Mouse (Mus musculus) myocyte (in vitro differentiated cells): ENCODE data around the gene Speg. TPM values are rescaled to one million over a fixed set of nuclear protein-coding genes. Genes with fewer than 3 reads are reported as not detected.

ENCODE experiments used
- H3K27me3 ChIP-seq: one replicate; pipeline ENCODE4 v1.6.1; 2011; ENCODE audit not compliant: control insufficient read depth, insufficient read depth, insufficient read length
- H3K36me3 ChIP-seq: one replicate; pipeline ENCODE4 v1.6.1; 2011; ENCODE audit not compliant: control insufficient read depth, insufficient read depth
- H3K4me2 ChIP-seq: one replicate; pipeline ENCODE4 v1.6.1; 2011; ENCODE audit warnings: low read depth, control low read depth
- H3K4me3 ChIP-seq: one replicate; pipeline ENCODE4 v1.5.1; 2011; ENCODE audit warnings: mild to moderate bottlenecking, control low read depth, moderate library complexity
- H3K79me2 ChIP-seq: one replicate; pipeline ENCODE4 v1.6.1; 2011; ENCODE audit not compliant: control insufficient read depth, insufficient read depth
- H3ac ChIP-seq: one replicate; pipeline ENCODE4 v1.6.1; 2011; ENCODE audit not compliant: control insufficient read depth, insufficient read length
- CEBPB ChIP-seq: IDR thresholded peaks from 2 replicates; pipeline ENCODE4 v1.6.1; 2011; ENCODE audit warnings: mild to moderate bottlenecking, moderate library complexity; ENCODE audit not compliant: poor library complexity, insufficient read depth, severe bottlenecking
- E2F4 ChIP-seq: IDR thresholded peaks from one replicate; pipeline ENCODE4 v1.6.1; 2011; ENCODE audit warnings: mild to moderate bottlenecking, control low read depth, moderate library complexity; ENCODE audit not compliant: insufficient read depth
- MAX ChIP-seq: IDR thresholded peaks from one replicate; pipeline ENCODE4 v1.6.1; 2011; ENCODE audit warnings: low read depth, mild to moderate bottlenecking, control low read depth
- MYOD1 ChIP-seq, 3 experiments: IDR thresholded peaks; one replicate each; pipeline ENCODE4 v1.6.1; 2011; ENCODE audit warnings: control low read depth in 2 of 3, low read depth in 2 of 3, mild to moderate bottlenecking in 2 of 3, moderate library complexity in 1 of 3; ENCODE audit not compliant: insufficient read length in 2 of 3, control insufficient read depth in 1 of 3
- MYOG ChIP-seq, 3 experiments: IDR thresholded peaks; one replicate each; pipeline ENCODE4 v1.6.1; 2011; ENCODE audit warnings: control low read depth in 2 of 3, low read depth in 2 of 3, mild to moderate bottlenecking in 2 of 3; ENCODE audit not compliant: insufficient read length in 2 of 3, control insufficient read depth in 1 of 3, insufficient read depth in 1 of 3
- POLR2A ChIP-seq: IDR thresholded peaks from one replicate; pipeline ENCODE4 v1.6.1; 2011; ENCODE audit warnings: low read depth, mild to moderate bottlenecking, control low read depth, moderate library complexity; ENCODE audit not compliant: insufficient read length
- POLR2AphosphoS2 ChIP-seq: IDR thresholded peaks from one replicate; pipeline ENCODE4 v1.6.1; 2011; ENCODE audit warnings: low read depth, control low read depth; ENCODE audit not compliant: insufficient read length
- REST ChIP-seq: IDR thresholded peaks from one replicate; pipeline ENCODE4 v1.6.1; 2011; ENCODE audit warnings: mild to moderate bottlenecking, control low read depth, moderate library complexity; ENCODE audit not compliant: insufficient read depth, insufficient read length
- SRF ChIP-seq: IDR thresholded peaks from one replicate; pipeline ENCODE4 v1.6.1; 2011; ENCODE audit warnings: low read depth; ENCODE audit not compliant: control insufficient read depth, insufficient read length
- TCF12 ChIP-seq: IDR thresholded peaks from one replicate; pipeline ENCODE4 v1.6.1; 2011; ENCODE audit warnings: mild to moderate bottlenecking, control low read depth; ENCODE audit not compliant: poor library complexity, insufficient read depth, severe bottlenecking
- TCF3 ChIP-seq: IDR thresholded peaks from one replicate; pipeline ENCODE4 v1.6.1; 2011; ENCODE audit warnings: low read depth, control low read depth; ENCODE audit not compliant: insufficient read length
- USF1 ChIP-seq: IDR thresholded peaks from one replicate; pipeline ENCODE4 v1.6.1; 2011; ENCODE audit warnings: low read depth, mild to moderate bottlenecking, control low read depth, moderate library complexity
- polyA plus RNA-seq: library from polyadenylated mRNA; unstranded; fragments of >200 nt; fragmentation: generic; extraction: Trizol; gene quantifications from one replicate; pipeline ENCODE4 v1.2.1, GENCODE M21; 2012; ENCODE audit warnings: missing spikeins

Gene Speg
- polyA plus RNA-seq, 1 experiment = 42.3 TPM

DNA sequence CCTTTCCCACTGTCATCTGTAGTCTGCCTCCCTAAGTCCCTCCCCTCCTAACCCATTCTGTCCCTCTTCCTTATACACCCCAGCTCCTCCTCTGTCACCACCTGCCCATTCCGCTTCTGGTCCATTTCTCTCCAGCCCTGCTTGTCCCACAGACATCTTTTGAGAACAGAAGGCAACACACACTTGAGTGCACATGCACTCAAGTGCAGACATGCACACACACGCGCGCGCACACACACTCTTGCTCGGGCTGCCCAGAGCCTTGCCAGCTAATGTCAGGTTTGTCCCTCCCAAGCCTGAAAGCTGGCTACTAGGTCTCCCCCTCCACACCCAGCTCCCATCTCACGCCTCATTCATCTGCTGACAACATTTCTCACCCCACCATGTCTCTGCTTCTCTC lies 65.6 kb downstream of the Speg start:
- Histone ChIP-seq H3K4me2 (no peak overlapping the region), H3ac (no peak overlapping the region), H3K27me3 (no peaks in the 10 kb centered on the region), H3K36me3 (peaks cover 3% of the 10 kb centered on the region), H3K4me3 (no peak overlapping the region), H3K79me2 (no peaks in the 10 kb centered on the region)
- TF ChIP-seq POLR2AphosphoS2 (no peak), MYOG (IDR thresholded peaks at IDR 0.05; ENCODE audit: control insufficient read depth in 1 of 3, insufficient read depth in 1 of 3, insufficient read length in 2 of 3, low read depth in 2 of 3) (no peak), CEBPB (no peak), SRF (no peak), E2F4 (no peak), POLR2A (no peak), TCF12 (no peak), MYOD1 (IDR thresholded peaks at IDR 0.05; ENCODE audit: control insufficient read depth in 1 of 3, insufficient read length in 2 of 3, low read depth in 2 of 3) (no peak), TCF3 (no peak), REST (no peak), USF1 (no peak), MAX (no peak)

DNA sequence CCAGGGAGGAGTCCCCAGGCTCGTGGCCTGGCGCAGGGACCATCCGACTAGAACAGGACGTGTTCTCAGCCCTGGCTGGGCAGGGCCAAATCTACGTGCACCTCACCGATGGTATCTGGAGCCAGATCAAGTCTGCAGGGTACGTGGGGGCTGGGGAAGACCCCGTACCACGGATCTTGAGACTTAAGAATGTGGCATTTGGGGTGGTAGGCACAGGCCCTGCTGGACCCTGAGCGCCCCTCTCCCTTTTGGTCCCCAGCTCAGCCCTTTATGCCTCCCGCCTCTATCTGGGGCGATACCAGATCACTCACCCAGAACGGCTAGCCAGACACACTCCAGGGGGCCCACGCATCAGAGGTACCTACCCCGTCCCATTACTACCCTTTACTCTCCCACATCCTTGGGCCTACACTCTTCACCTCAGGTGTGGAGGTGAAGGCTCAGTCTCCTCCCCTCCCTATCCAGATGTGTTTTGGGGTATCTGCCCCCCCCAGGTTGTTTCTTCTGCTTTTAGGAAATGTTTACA lies 66.4 kb downstream of the Speg start:
- no peaks in the 10 kb centered on the region for H3K27me3 ChIP-seq
- no peak for TF ChIP-seq POLR2AphosphoS2
- no peak for TF ChIP-seq E2F4
- TF ChIP-seq USF1 = no peak
- TF ChIP-seq CEBPB = no peak
- no peak for TF ChIP-seq TCF12
- no peak for TF ChIP-seq MAX
- TF ChIP-seq SRF = no peak
- TF ChIP-seq TCF3 = no peak
- TF ChIP-seq POLR2A = no peak
- no peak for TF ChIP-seq MYOD1 (IDR thresholded peaks at IDR 0.05; ENCODE audit: control insufficient read depth in 1 of 3, insufficient read length in 2 of 3, low read depth in 2 of 3)
- H3K36me3 ChIP-seq = peaks cover 3% of the 10 kb centered on the region
- no peak overlapping the region for H3ac ChIP-seq
- no peak overlapping the region for H3K4me3 ChIP-seq
- no peaks in the 10 kb centered on the region for H3K79me2 ChIP-seq
- H3K4me2 ChIP-seq = no peak overlapping the region

DNA sequence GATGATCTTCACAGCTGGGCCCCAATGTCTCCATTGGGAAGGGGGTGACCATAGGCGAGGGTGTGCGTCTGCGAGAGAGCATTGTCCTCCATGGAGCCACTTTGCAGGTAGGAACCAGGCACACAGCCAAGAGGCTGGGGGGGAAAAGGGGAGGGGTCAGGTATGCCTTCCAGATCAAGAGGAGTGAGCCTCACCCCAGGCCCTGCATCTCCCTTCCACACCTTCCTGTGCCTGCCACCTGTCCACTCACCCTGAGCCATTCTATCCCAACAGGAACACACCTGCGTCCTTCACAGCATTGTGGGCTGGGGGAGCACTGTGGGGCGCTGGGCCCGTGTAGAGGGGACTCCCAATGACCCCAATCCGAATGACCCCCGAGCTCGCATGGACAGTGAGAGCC lies 67.1 kb downstream of the Speg start:
- TF ChIP-seq MAX = no peak
- no peak for TF ChIP-seq USF1
- no peak for TF ChIP-seq MYOD1 (IDR thresholded peaks at IDR 0.05; ENCODE audit: control insufficient read depth in 1 of 3, insufficient read length in 2 of 3, low read depth in 2 of 3)
- no peak for TF ChIP-seq POLR2A
- TF ChIP-seq SRF = no peak
- no peak for TF ChIP-seq MYOG (IDR thresholded peaks at IDR 0.05; ENCODE audit: control insufficient read depth in 1 of 3, insufficient read depth in 1 of 3, insufficient read length in 2 of 3, low read depth in 2 of 3)
- no peak for TF ChIP-seq E2F4
- no peak for TF ChIP-seq REST
- no peak for TF ChIP-seq POLR2AphosphoS2
- no peak for TF ChIP-seq TCF12
- no peak for TF ChIP-seq TCF3
- TF ChIP-seq CEBPB = no peak
- Histone ChIP-seq H3ac (no peak overlapping the region), H3K36me3 (peaks cover 3% of the 10 kb centered on the region), H3K27me3 (no peaks in the 10 kb centered on the region), H3K4me3 (no peak overlapping the region), H3K4me2 (no peak overlapping the region), H3K79me2 (no peaks in the 10 kb centered on the region)

GRCm38 (mm10) chr1:75442811-75443210 lies 67.7 kb downstream of the Speg start:
- Histone ChIP-seq H3K79me2 (no peaks in the 10 kb centered on the region), H3K4me3 (no peak overlapping the region), H3K4me2 (no peak overlapping the region), H3K36me3 (peaks cover 3% of the 10 kb centered on the region), H3ac (no peak overlapping the region), H3K27me3 (no peaks in the 10 kb centered on the region)
- TF ChIP-seq USF1 (no peak), MYOD1 (IDR thresholded peaks at IDR 0.05; ENCODE audit: control insufficient read depth in 1 of 3, insufficient read length in 2 of 3, low read depth in 2 of 3) (no peak), MAX (no peak), POLR2A (no peak), CEBPB (no peak), TCF3 (no peak), POLR2AphosphoS2 (no peak), E2F4 (no peak)
